Mouse (Mus musculus) liver, embryonic 11.5 days (tissue): Measurements from ENCODE around the gene Car5a. TPM values are rescaled to one million over a fixed set of nuclear protein-coding genes. Genes with fewer than 3 reads are reported as not detected.

ENCODE experiments used
- ATAC-seq: fragments of 200-750 bp; cut with Nextera tagmentation; replicated peaks from 2 replicates; pipeline ENCODE4 v1.8.0; 2017; ENCODE audit warnings: moderate number of reproducible peaks, mild to moderate bottlenecking, moderate TSS enrichment, moderate library complexity; ENCODE audit not compliant: low FRiP score
- DNase-seq: peaks from one replicate; pipeline ENCODE4 v3.0.0-alpha.2; 2017; ENCODE audit warnings: low spot score
- H3K27ac ChIP-seq: fragments of 300-500 bp; sonication (generic); 2 replicates; pipeline ENCODE4 v1.5.1; 2014; ENCODE audit warnings: mild to moderate bottlenecking, low read depth, low read length, control low read depth
- H3K27me3 ChIP-seq: fragments of 300-500 bp; sonication (generic); replicated peaks from 2 replicates; pipeline ENCODE4 v1.6.1; 2014; ENCODE audit warnings: low read length, mixed read lengths; ENCODE audit not compliant: control insufficient read depth, insufficient read depth
- H3K36me3 ChIP-seq: fragments of 300-500 bp; sonication (generic); 2 replicates; pipeline ENCODE4 v1.6.1; 2014; ENCODE audit warnings: mild to moderate bottlenecking, low read length, moderate library complexity, mixed read lengths; ENCODE audit not compliant: control insufficient read depth, insufficient read depth
- H3K4me1 ChIP-seq: fragments of 300-500 bp; sonication (generic); replicated peaks from 2 replicates; pipeline ENCODE4 v1.6.1; 2014; ENCODE audit warnings: low read length, mixed read lengths; ENCODE audit not compliant: control insufficient read depth, insufficient read depth
- H3K4me2 ChIP-seq: fragments of 300-500 bp; sonication (generic); 2 replicates; pipeline ENCODE4 v1.6.1; 2014; ENCODE audit warnings: mild to moderate bottlenecking, control low read depth, moderate library complexity
- H3K4me3 ChIP-seq: fragments of 300-500 bp; sonication (generic); 2 replicates; pipeline ENCODE4 v1.5.1; 2014; ENCODE audit warnings: low read depth, low read length, control low read depth
- H3K9ac ChIP-seq: fragments of 300-500 bp; sonication (generic); 2 replicates; pipeline ENCODE4 v1.6.1; 2014; ENCODE audit warnings: low read depth, low read length, control low read depth
- H3K9me3 ChIP-seq: fragments of 300-500 bp; sonication (generic); 2 replicates; pipeline ENCODE4 v1.6.1; 2016; ENCODE audit warnings: low read length, inconsistent platforms, mixed read lengths; ENCODE audit not compliant: control insufficient read depth
- WGBS: fragments of 180-500 bp; shearing (Covaris S2); extraction: QIAGEN DNeasy Blood & Tissue Kit; methylation state at CpG from one replicate; pipeline ENCODE4 v1.1.7; 2014; 5-methylcytosine and 5-hydroxymethylcytosine counted together
- polyA plus RNA-seq: library from polyadenylated mRNA; unstranded; fragments of >200 nt; fragmentation: Nextera tagmentation; extraction: Ambion mirVana; gene quantifications from 2 replicates; pipeline ENCODE4 v1.2.1, GENCODE M21; 2014

The Car5a gene
- polyA plus RNA-seq, 1 experiment from 2014 or later: 0.55 TPM

GRCm38 (mm10) chr8:121946351-121946750 is 1.6 kb upstream of the Car5a start:
- H3K4me2 ChIP-seq: no peak overlapping the region
- DNase-seq (no peak), ATAC-seq (no peak)
- H3K4me1 ChIP-seq: peaks cover 19% of the 10 kb centered on the region
- H3K36me3 ChIP-seq: no peaks in the 10 kb centered on the region
- H3K9ac ChIP-seq: no peak overlapping the region
- 86% methylated on average over 7 of the region's 7 CpGs for whole genome bisulfite sequencing
- H3K4me3 ChIP-seq: no peak overlapping the region
- no peak overlapping the region for H3K27ac ChIP-seq
- no peaks in the 10 kb centered on the region for H3K9me3 ChIP-seq
- H3K27me3 ChIP-seq: no peaks in the 10 kb centered on the region; the same call in 1 of the 2 replicates

- no peak for DNase-seq
- no peak for ATAC-seq
- Histone ChIP-seq H3K9me3 (no peaks in the 10 kb centered on the region), H3K4me1 (peaks cover 12% of the 10 kb centered on the region), H3K9ac (no peak overlapping the region), H3K27me3 (no peaks in the 10 kb centered on the region; the same call in 1 of the 2 replicates), H3K27ac (no peak overlapping the region), H3K36me3 (no peaks in the 10 kb centered on the region), H3K4me3 (no peak overlapping the region), H3K4me2 (no peak overlapping the region)
- 78% methylated on average over 8 of the region's 8 CpGs for WGBS
Observed at GRCm38 (mm10) chr8:121943716-121944115, 988 bp downstream of the Car5a start.

GRCm38 (mm10) chr8:121943057-121943540 is 1.6 kb downstream of the Car5a start:
- H3K9me3 ChIP-seq: no peaks in the 10 kb centered on the region
- H3K27me3 ChIP-seq: no peaks in the 10 kb centered on the region; the same call in 1 of the 2 replicates
- no peak overlapping the region for H3K4me2 ChIP-seq
- no peak overlapping the region for H3K27ac ChIP-seq
- no peak overlapping the region for H3K9ac ChIP-seq
- DNase-seq (no peak), ATAC-seq (no peak)
- no peaks in the 10 kb centered on the region for H3K36me3 ChIP-seq
- no peak overlapping the region for H3K4me3 ChIP-seq
- peaks cover 7% of the 10 kb centered on the region for H3K4me1 ChIP-seq
- whole genome bisulfite sequencing: 32% methylated on average over 2 of the region's 2 CpGs

- Histone ChIP-seq H3K36me3 (no peaks in the 10 kb centered on the region), H3K9ac (no peak overlapping the region), H3K9me3 (no peaks in the 10 kb centered on the region), H3K27ac (no peak overlapping the region), H3K4me3 (no peak overlapping the region), H3K4me2 (no peak overlapping the region), H3K27me3 (no peaks in the 10 kb centered on the region), H3K4me1 (no peaks in the 10 kb centered on the region)
- 68% methylated on average over 7 of the region's 7 CpGs for whole genome bisulfite sequencing
- no peak for ATAC-seq
- DNase-seq: no peak
Observed at GRCm38 (mm10) chr8:121938732-121939131, 6.0 kb downstream of the Car5a start.

- H3K4me3 ChIP-seq: no peak overlapping the region
- no peak overlapping the region for H3K27ac ChIP-seq
- H3K9ac ChIP-seq: no peak overlapping the region
- no peaks in the 10 kb centered on the region for H3K27me3 ChIP-seq
- H3K4me1 ChIP-seq: no peaks in the 10 kb centered on the region
- H3K36me3 ChIP-seq: no peaks in the 10 kb centered on the region
- no peak overlapping the region for H3K4me2 ChIP-seq
- DNase-seq: no peak
- WGBS: 67% methylated on average over 14 of the region's 14 CpGs
- no peak for ATAC-seq
- H3K9me3 ChIP-seq: no peaks in the 10 kb centered on the region
Observed at GRCm38 (mm10) chr8:121936391-121936790, 8.3 kb downstream of the Car5a start.

- ATAC-seq (no peak), DNase-seq (no peak)
- no peak overlapping the region for H3K9ac ChIP-seq
- H3K27me3 ChIP-seq: no peaks in the 10 kb centered on the region; the same call in 1 of the 2 replicates
- H3K4me2 ChIP-seq: no peak overlapping the region
- 62% methylated on average over 12 of the region's 12 CpGs for WGBS
- H3K27ac ChIP-seq: no peak overlapping the region
- H3K4me3 ChIP-seq: no peak overlapping the region
- H3K4me1 ChIP-seq: no peaks in the 10 kb centered on the region
- no peaks in the 10 kb centered on the region for H3K36me3 ChIP-seq
- H3K9me3 ChIP-seq: no peaks in the 10 kb centered on the region
Observed at GRCm38 (mm10) chr8:121935341-121936294, 9.1 kb downstream of the Car5a start.

GRCm38 (mm10) chr8:121934923-121935322 is 9.8 kb downstream of the Car5a start:
- ATAC-seq: no peak

GRCm38 (mm10) chr8:121934506-121934905 is 10.2 kb downstream of the Car5a start:
- Histone ChIP-seq H3K4me1 (no peaks in the 10 kb centered on the region), H3K27ac (no peak overlapping the region), H3K27me3 (no peaks in the 10 kb centered on the region; the same call in 1 of the 2 replicates), H3K4me3 (no peak overlapping the region), H3K9ac (no peak overlapping the region), H3K9me3 (no peaks in the 10 kb centered on the region), H3K4me2 (no peak overlapping the region), H3K36me3 (no peaks in the 10 kb centered on the region)
- 31% methylated on average over 4 of the region's 4 CpGs for WGBS
- no peak for DNase-seq
- no peak for ATAC-seq

More at GRCm38 (mm10) chr8:121934923-121935322, 9.8 kb downstream of the Car5a start:
- Histone ChIP-seq H3K27ac (no peak overlapping the region), H3K36me3 (no peaks in the 10 kb centered on the region), H3K4me2 (no peak overlapping the region), H3K4me1 (no peaks in the 10 kb centered on the region), H3K4me3 (no peak overlapping the region), H3K9me3 (no peaks in the 10 kb centered on the region), H3K27me3 (no peaks in the 10 kb centered on the region; the same call in 1 of the 2 replicates), H3K9ac (no peak overlapping the region)
- DNase-seq: no peak
